Mouse (Mus musculus): ENCODE data around the gene Aff3. TPM values are rescaled to one million over a fixed set of nuclear protein-coding genes. Genes with fewer than 3 reads are reported as not detected.

Aff3 gene
- polyA plus RNA-seq, 1 experiment from 2014 or later, result 1.5 TPM

DNA sequence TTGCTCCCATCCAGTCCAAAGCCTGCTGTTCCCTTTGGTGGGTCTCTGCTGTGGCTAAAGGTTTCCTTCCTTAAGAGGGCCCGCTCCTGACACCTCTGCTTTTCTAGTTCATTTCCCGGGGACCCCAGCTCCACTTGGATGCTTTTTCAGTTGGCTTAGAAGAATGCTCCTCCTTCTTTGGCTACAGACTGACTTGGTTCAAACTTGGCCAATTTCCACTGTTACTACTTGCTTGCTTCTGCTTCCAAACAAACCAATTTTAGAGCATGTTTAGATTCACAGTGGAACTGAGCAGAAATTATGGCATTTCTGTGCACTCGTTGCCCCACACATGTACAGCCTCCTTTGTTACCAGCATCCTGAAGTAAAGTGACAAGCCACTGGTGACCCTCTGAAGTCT, 469.0 kb downstream of the Aff3 start:
- H3K9me3 ChIP-seq (replicated peaks), result no peaks in the 10 kb centered on the region
- no peaks in the 10 kb centered on the region for H3K36me3 ChIP-seq
- no peak overlapping the region for H3K9ac ChIP-seq
- ATAC-seq, result no peak
- no peak overlapping the region for H3K4me3 ChIP-seq
- H3K27me3 ChIP-seq (replicated peaks), result no peaks in the 10 kb centered on the region
- WGBS (ENCODE audit: insufficient replicate concordance), result 68% methylated on average over 3 of the region's 3 CpGs
- no peak overlapping the region for H3K4me2 ChIP-seq
- no peaks in the 10 kb centered on the region for H3K4me1 ChIP-seq
- H3K27ac ChIP-seq, result no peak overlapping the region

DNA sequence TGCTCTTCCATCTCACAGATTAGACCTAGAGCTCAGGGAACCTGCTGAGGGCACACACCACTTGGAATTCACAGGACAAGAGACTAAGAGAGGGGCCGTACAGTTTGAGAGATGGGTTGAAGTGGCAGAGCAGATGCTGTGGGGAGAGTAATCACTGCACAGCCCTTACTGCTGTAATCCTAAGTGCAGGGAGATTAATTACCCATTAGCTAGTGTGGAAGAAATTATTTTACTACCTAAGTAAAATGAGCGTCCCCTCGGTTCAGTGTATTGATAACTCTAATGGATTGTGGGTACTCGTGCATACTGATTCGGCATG, 478.6 kb downstream of the Aff3 start:
- 79% methylated on average over 5 of the region's 5 CpGs for whole genome bisulfite sequencing (ENCODE audit: insufficient replicate concordance)
- no peak overlapping the region for H3K4me2 ChIP-seq
- no peak overlapping the region for H3K27ac ChIP-seq
- H3K36me3 ChIP-seq, result no peaks in the 10 kb centered on the region
- H3K9ac ChIP-seq, result no peak overlapping the region
- no peak for ATAC-seq
- no peaks in the 10 kb centered on the region for H3K9me3 ChIP-seq (replicated peaks)
- H3K27me3 ChIP-seq (replicated peaks), result no peaks in the 10 kb centered on the region
- no peak overlapping the region for H3K4me3 ChIP-seq
- H3K4me1 ChIP-seq, result no peaks in the 10 kb centered on the region

- ATAC-seq, result no peak
These were observed 479.1 kb downstream of the Aff3 start for GRCm38 (mm10) chr1:38185517-38186226.

GRCm38 (mm10) chr1:38181020-38181550, 483.7 kb downstream of the Aff3 start:
- H3K4me1 ChIP-seq, result no peaks in the 10 kb centered on the region
- no peak overlapping the region for H3K9ac ChIP-seq
- no peak overlapping the region for H3K4me2 ChIP-seq
- ATAC-seq, result no peak
- H3K36me3 ChIP-seq, result no peaks in the 10 kb centered on the region
- no peak overlapping the region for H3K27ac ChIP-seq
- no peaks in the 10 kb centered on the region for H3K9me3 ChIP-seq (replicated peaks)
- H3K4me3 ChIP-seq, result no peak overlapping the region
- WGBS (ENCODE audit: insufficient replicate concordance), result 73% methylated on average over 15 of the region's 15 CpGs
- no peaks in the 10 kb centered on the region for H3K27me3 ChIP-seq (replicated peaks)

More at GRCm38 (mm10) chr1:38185517-38186226, 479.1 kb downstream of the Aff3 start:
- H3K27ac ChIP-seq, result no peak overlapping the region
- 47% methylated on average over 17 of the region's 17 CpGs for WGBS (ENCODE audit: insufficient replicate concordance)
- no peaks in the 10 kb centered on the region for H3K9me3 ChIP-seq (replicated peaks)
- H3K27me3 ChIP-seq (replicated peaks), result no peaks in the 10 kb centered on the region
- H3K4me1 ChIP-seq, result no peaks in the 10 kb centered on the region
- H3K36me3 ChIP-seq, result no peaks in the 10 kb centered on the region
- no peak overlapping the region for H3K9ac ChIP-seq
- H3K4me2 ChIP-seq, result no peak overlapping the region
- H3K4me3 ChIP-seq, result no peak overlapping the region

GRCm38 (mm10) chr1:38178929-38179328, 485.8 kb downstream of the Aff3 start:
- 76% methylated on average over 8 of the region's 8 CpGs for WGBS (ENCODE audit: insufficient replicate concordance)
- no peak overlapping the region for H3K4me3 ChIP-seq

DNA sequence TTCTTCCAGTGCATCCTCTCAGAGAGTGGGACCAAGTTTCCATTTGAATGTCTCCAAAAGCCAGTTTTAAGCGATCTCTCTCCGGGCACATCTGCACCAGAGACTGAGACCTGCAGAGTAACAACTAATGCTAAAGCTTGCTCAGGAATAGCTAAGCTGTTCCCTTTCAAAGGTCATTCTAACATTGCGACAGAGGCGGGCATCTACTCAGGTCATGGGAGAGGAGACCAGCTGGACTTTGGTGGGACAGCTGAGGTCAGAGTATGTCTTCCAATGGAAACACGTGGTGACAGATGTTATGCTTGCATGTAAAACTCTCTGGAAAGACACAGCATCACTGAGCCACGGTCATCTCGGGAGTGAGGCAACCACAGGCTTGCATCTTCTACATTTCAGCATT, 488.7 kb downstream of the Aff3 start:
- no peak overlapping the region for H3K9ac ChIP-seq
- H3K9me3 ChIP-seq (replicated peaks), result no peaks in the 10 kb centered on the region
- H3K4me1 ChIP-seq, result no peaks in the 10 kb centered on the region
- no peaks in the 10 kb centered on the region for H3K36me3 ChIP-seq
- no peaks in the 10 kb centered on the region for H3K27me3 ChIP-seq (replicated peaks)
- H3K27ac ChIP-seq, result no peak overlapping the region
- WGBS (ENCODE audit: insufficient replicate concordance), result 69% methylated on average over 7 of the region's 7 CpGs
- no peak overlapping the region for H3K4me2 ChIP-seq
- H3K4me3 ChIP-seq, result no peak overlapping the region
- peak; percentile 52; the same call in 1 of the 2 replicates for ATAC-seq

More at GRCm38 (mm10) chr1:38178929-38179328, 485.8 kb downstream of the Aff3 start:
- H3K4me1 ChIP-seq, result no peaks in the 10 kb centered on the region
- no peaks in the 10 kb centered on the region for H3K27me3 ChIP-seq (replicated peaks)
- no peak for ATAC-seq
- no peak overlapping the region for H3K27ac ChIP-seq
- H3K4me2 ChIP-seq, result no peak overlapping the region
- no peak overlapping the region for H3K9ac ChIP-seq
- no peaks in the 10 kb centered on the region for H3K36me3 ChIP-seq
- no peaks in the 10 kb centered on the region for H3K9me3 ChIP-seq (replicated peaks)

DNA sequence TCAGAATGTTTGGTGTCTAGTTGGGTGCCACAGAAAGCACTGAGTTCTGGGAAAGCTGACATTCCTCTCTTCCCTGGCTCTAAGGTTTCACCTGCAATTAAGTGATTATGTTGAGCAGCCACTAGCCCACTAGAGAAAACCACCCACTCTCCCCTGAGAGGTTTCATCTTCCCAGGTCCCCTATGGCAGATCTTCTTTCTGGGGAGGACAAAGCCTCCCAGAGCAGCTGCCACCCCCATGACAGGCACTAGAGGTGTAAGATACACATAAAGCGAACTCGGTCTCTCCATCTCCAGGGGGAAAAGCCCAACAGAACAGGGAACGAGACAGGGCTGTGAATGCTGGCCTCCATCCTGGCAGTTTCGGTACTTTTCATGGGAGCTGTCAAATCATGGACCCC, 492.9 kb downstream of the Aff3 start:
- no peaks in the 10 kb centered on the region for H3K36me3 ChIP-seq
- no peaks in the 10 kb centered on the region for H3K9me3 ChIP-seq (replicated peaks)
- no peak overlapping the region for H3K27ac ChIP-seq
- ATAC-seq, result no peak
- no peak overlapping the region for H3K4me2 ChIP-seq
- WGBS (ENCODE audit: insufficient replicate concordance), result 73% methylated on average over 4 of the region's 4 CpGs
- no peak overlapping the region for H3K9ac ChIP-seq
- H3K27me3 ChIP-seq (replicated peaks), result no peaks in the 10 kb centered on the region
- no peaks in the 10 kb centered on the region for H3K4me1 ChIP-seq
- H3K4me3 ChIP-seq, result no peak overlapping the region

- Histone ChIP-seq H3K4me3 (no peak overlapping the region), H3K36me3 (no peaks in the 10 kb centered on the region), H3K9ac (no peak overlapping the region), H3K27ac (no peak overlapping the region), H3K4me2 (no peak overlapping the region), H3K4me1 (no peaks in the 10 kb centered on the region), H3K9me3 (replicated peaks) (no peaks in the 10 kb centered on the region), H3K27me3 (replicated peaks) (no peaks in the 10 kb centered on the region)
- ATAC-seq, result no peak
- WGBS (ENCODE audit: insufficient replicate concordance), result 34% methylated on average over 2 of the region's 2 CpGs
These were observed 499.1 kb downstream of the Aff3 start for GRCm38 (mm10) chr1:38165696-38166095.

GRCm38 (mm10) chr1:38150086-38150485, 514.7 kb downstream of the Aff3 start:
- H3K9me3 ChIP-seq (replicated peaks), result no peaks in the 10 kb centered on the region
- H3K27ac ChIP-seq, result no peak overlapping the region
- no peaks in the 10 kb centered on the region for H3K4me1 ChIP-seq
- no peaks in the 10 kb centered on the region for H3K36me3 ChIP-seq
- H3K9ac ChIP-seq, result no peak overlapping the region
- H3K4me3 ChIP-seq, result no peak overlapping the region
- ATAC-seq, result no peak
- no peaks in the 10 kb centered on the region for H3K27me3 ChIP-seq (replicated peaks)
- H3K4me2 ChIP-seq, result no peak overlapping the region
- WGBS (ENCODE audit: insufficient replicate concordance), result 69% methylated on average over 5 of the region's 5 CpGs

DNA sequence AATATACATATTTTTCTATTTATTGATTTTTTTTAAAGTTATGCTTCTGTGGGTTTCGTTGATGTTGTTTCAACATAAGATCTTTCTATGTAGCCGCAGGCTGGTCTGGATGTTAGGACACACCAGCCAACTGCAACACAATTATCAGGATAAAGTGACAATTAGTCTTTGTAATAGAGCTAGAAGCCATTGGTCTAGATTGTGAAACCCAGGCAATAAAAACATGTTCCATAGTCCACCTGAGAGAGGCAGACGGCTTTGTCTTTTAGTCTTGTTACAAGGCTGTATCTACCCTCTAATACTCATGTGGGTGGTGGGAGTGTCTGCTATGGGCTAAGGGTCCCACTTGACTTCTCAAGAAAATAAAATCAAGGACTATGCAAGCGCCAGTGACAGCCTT, 518.7 kb downstream of the Aff3 start:
- H3K27ac ChIP-seq, result no peak overlapping the region
- no peaks in the 10 kb centered on the region for H3K27me3 ChIP-seq (replicated peaks)
- no peaks in the 10 kb centered on the region for H3K9me3 ChIP-seq (replicated peaks)
- H3K9ac ChIP-seq, result no peak overlapping the region
- H3K4me2 ChIP-seq, result no peak overlapping the region
- no peaks in the 10 kb centered on the region for H3K4me1 ChIP-seq
- H3K36me3 ChIP-seq, result no peaks in the 10 kb centered on the region
- no peak overlapping the region for H3K4me3 ChIP-seq
- no peak for ATAC-seq
- 76% methylated on average over 4 of the region's 4 CpGs for WGBS (ENCODE audit: insufficient replicate concordance)

DNA sequence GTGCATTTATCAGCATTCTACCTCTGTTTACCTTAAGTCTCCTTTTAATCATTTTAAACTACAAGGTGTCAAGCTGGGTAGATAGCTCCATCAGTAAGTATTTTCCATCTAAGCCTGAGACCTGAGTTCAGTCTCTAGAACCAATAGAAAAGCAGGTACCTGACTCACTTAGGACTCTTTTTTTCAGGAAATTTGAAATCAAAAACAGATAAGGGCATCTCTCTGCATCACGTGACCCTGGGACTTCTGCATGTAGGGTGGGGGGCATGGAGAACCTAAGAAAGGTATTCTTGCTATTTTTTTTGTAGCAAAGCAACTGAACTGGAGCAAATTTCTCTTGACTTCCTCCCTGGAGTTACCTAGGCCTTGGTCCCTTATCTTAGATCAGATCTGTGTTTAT, 523.4 kb downstream of the Aff3 start:
- H3K27ac ChIP-seq, result no peak overlapping the region
- no peaks in the 10 kb centered on the region for H3K27me3 ChIP-seq (replicated peaks)
- H3K4me2 ChIP-seq, result no peak overlapping the region
- no peaks in the 10 kb centered on the region for H3K36me3 ChIP-seq
- no peak overlapping the region for H3K9ac ChIP-seq
- H3K4me3 ChIP-seq, result no peak overlapping the region
- no peaks in the 10 kb centered on the region for H3K9me3 ChIP-seq (replicated peaks)
- no peaks in the 10 kb centered on the region for H3K4me1 ChIP-seq
- WGBS (ENCODE audit: insufficient replicate concordance), result 66% methylated on average over 1 of the region's 1 CpGs
- no peak for ATAC-seq

GRCm38 (mm10) chr1:38140911-38141310, 523.8 kb downstream of the Aff3 start:
- Histone ChIP-seq H3K9me3 (replicated peaks) (no peaks in the 10 kb centered on the region), H3K4me3 (no peak overlapping the region), H3K9ac (no peak overlapping the region), H3K4me2 (no peak overlapping the region), H3K27me3 (replicated peaks) (no peaks in the 10 kb centered on the region), H3K27ac (no peak overlapping the region), H3K36me3 (no peaks in the 10 kb centered on the region), H3K4me1 (no peaks in the 10 kb centered on the region)
- no peak for ATAC-seq
- 54% methylated on average over 2 of the region's 2 CpGs for WGBS (ENCODE audit: insufficient replicate concordance)

DNA sequence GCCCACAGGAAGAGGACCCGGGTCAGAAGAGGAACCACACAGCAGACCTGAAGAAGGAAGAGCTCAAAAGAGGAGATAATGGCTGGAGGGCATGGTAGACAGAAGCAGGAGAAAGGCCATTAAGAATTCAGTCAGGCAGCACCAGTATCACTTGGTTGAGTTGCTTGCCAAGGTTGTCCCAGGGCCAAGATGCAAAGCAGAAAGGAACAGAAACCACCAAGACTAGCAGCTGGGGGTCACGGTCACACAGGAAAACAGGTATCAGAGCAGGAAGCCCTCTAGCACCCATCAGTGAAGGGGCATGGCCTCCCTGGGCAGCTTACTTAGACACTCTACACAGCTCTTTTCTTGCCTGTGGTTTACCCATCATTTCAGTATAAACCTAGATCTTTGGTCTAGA, 525.4 kb downstream of the Aff3 start:
- ATAC-seq, result no peak
- 35% methylated on average over 2 of the region's 2 CpGs for WGBS (ENCODE audit: insufficient replicate concordance)
- H3K4me1 ChIP-seq, result no peaks in the 10 kb centered on the region
- H3K36me3 ChIP-seq, result no peaks in the 10 kb centered on the region
- H3K4me3 ChIP-seq, result no peak overlapping the region
- no peak overlapping the region for H3K4me2 ChIP-seq
- no peaks in the 10 kb centered on the region for H3K9me3 ChIP-seq (replicated peaks)
- H3K9ac ChIP-seq, result no peak overlapping the region
- H3K27ac ChIP-seq, result no peak overlapping the region
- no peaks in the 10 kb centered on the region for H3K27me3 ChIP-seq (replicated peaks)
